Mouse (Mus musculus): ENCODE measurements around the gene Ikbip. TPM values are rescaled to one million over a fixed set of nuclear protein-coding genes. Genes with fewer than 3 reads are reported as not detected.

Ikbip gene
- polyA plus RNA-seq, 1 experiment = 5.7 TPM

DNA sequence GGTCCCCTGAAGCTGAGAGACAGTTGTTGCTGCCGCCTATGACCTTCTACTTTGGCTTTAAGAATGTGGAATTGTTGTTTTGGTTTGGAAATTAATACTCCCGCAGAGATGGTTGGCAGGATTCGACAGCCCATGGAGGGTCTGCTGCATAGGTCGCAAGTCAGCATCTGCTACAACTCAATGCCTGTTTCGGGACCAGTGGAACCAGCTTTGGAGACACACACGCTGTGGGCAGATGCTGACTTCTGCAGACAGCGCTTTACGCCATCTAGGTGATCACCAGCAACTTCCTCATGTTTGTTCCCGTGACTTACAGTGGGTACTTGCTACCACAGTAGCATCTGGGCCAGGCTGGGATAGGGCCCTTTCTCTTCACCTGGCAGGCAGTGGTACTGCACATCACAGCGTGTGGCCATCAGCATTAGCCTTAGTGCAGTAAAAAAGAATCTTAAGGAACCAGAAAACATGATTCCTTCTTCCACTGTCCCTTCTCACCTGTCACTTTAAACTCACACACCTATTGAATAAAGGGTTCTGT, 60.0 kb downstream of the Ikbip start:
- TF ChIP-seq POLR2A (IDR thresholded peaks at IDR 0.05; ENCODE audit: borderline replicate concordance, extremely low read depth, low read depth, low read length) (no peak), CTCF (IDR thresholded peaks at IDR 0.05; ENCODE audit: insufficient read depth, low read length) (no peak)
- no peak overlapping the region for H3K4me3 ChIP-seq (replicated peaks; ENCODE audit: extremely low read depth, low read depth, low read length)
- 63% methylated on average over 10 of the region's 10 CpGs for WGBS
- no peaks in the 10 kb centered on the region for H3K4me1 ChIP-seq (ENCODE audit: control insufficient read depth, insufficient read depth, low read length)
- DNase-seq = no peak

DNA sequence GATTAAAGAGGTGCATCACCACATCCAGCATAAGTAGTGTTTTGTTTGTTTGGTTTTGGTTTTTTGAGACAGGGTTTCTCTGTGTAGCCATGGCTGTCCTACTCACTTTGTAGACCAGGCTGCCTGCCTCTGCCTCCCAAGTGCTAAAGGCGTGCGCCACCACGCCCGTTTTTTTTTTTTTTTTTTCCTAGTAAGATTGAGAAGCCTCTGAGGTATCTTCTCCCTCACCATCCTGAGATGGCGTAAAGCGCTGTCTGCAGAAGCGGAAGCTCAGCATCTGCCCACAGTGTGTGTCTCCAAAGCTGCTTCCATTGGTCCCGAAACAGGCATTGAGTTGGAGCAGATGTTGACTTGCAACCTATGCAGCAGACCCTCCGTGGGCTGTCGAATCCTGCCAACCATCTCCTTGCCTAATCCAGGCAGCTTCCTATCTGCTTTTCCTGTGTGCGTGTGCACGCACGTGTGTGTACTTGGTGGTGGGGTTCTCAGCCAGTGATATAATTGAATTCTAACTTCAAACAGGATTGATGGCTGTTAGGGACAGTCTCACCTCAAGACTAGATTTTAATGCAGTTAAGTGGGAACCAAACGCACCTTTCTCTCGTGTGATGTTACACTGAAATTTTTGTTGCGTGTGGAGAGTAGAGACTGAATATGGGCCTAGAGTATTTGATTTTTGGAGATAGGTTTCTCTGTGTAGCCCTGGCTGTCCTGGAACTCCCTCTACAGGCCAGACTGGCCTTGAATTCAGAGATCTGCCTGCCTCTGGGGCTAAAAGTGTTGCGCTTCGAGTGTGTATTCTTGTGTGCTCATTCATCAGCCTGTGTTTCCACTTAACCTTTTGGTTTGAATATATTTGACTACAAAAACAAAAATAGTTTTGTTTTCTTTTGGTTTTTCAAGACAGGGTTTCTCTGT, 60.8 kb downstream of the Ikbip start:
- DNase-seq = no peak
- TF ChIP-seq CTCF (IDR thresholded peaks at IDR 0.05; ENCODE audit: insufficient read depth, low read length) = no peak
- TF ChIP-seq POLR2A (IDR thresholded peaks at IDR 0.05; ENCODE audit: borderline replicate concordance, extremely low read depth, low read depth, low read length) = no peak
- WGBS = 55% methylated on average over 18 of the region's 18 CpGs
- no peak overlapping the region for H3K4me3 ChIP-seq (replicated peaks; ENCODE audit: extremely low read depth, low read depth, low read length)
- H3K4me1 ChIP-seq (ENCODE audit: control insufficient read depth, insufficient read depth, low read length) = no peaks in the 10 kb centered on the region

DNA sequence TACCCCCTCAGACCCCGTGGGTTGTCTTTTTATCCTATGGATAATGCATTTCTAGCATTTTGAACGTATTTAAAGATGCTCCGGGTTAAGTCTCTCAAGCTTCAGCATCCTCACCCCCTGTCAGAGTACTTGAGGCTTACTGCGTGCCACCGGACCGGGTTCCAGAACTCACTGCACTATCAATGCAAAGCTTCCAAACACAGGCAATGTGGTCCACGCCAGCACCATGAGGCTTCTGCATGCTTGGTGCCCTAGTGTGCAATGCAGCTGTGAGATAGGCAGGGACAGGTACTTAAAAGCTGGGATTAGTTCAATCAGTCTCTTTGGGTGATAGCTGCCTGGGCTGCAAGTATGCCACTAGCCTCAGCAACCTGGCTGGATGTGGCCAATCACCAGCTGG, 62.7 kb downstream of the Ikbip start:
- Histone ChIP-seq H3K4me1 (ENCODE audit: control insufficient read depth, insufficient read depth, low read length) (no peaks in the 10 kb centered on the region), H3K4me3 (replicated peaks; ENCODE audit: extremely low read depth, low read depth, low read length) (no peak overlapping the region)
- no peak for DNase-seq
- TF ChIP-seq CTCF (IDR thresholded peaks at IDR 0.05; ENCODE audit: insufficient read depth, low read length) = no peak
- WGBS = over 99% methylated on average over 7 of the region's 7 CpGs

Other genes starting within 250 kb of the Ikbip start
- gene Apaf1, start 170 bp upstream of the Ikbip start, polyA plus RNA-seq (2012; rRNA removed) = 7.0 and 10.0 TPM in 2 replicates
- 228 and 232 TPM in 2 replicates for gene Slc25a3, start 41.1 kb downstream of the Ikbip start, polyA plus RNA-seq (2012; rRNA removed)
- 40.4 and 49.6 TPM in 2 replicates for gene Tmpo, start 98.4 kb downstream of the Ikbip start, polyA plus RNA-seq (2012; rRNA removed)

Measured in lung, adult 2 months (tissue).